Mouse (Mus musculus): ENCODE measurements around the gene Oser1. TPM values are rescaled to one million over a fixed set of nuclear protein-coding genes. Genes with fewer than 3 reads are reported as not detected.

The Oser1 gene
- total RNA-seq, 2 experiments from 2014 or later, result 37.2 to 43.4 TPM

- no peak for DNase-seq
Measured at GRCm38 (mm10) chr2:163359253-163359652, 65.2 kb downstream of the Oser1 start.

- DNase-seq, result no peak
Measured at GRCm38 (mm10) chr2:163358662-163359061, 65.8 kb downstream of the Oser1 start.

- DNase-seq, result no peak
Measured at GRCm38 (mm10) chr2:163356113-163356840, 68.2 kb downstream of the Oser1 start.

Other genes starting within 250 kb of the Oser1 start
- gene Tox2, start 221.6 kb downstream of the Oser1 start, total RNA-seq (2021), result 10 to 100 TPM in 1 of 2 experiments, 1 to 10 TPM in 1; 1.6 to 12.0 TPM
- 1 to 10 TPM; 3.4 to 5.3 TPM for gene Jph2, start 26.7 kb downstream of the Oser1 start, total RNA-seq (2021)
- gene Gdap1l1, start 13.8 kb upstream of the Oser1 start, total RNA-seq (2021), result 1 to 10 TPM; 2.8 to 3.1 TPM
- 10 to 100 TPM; 83.6 to 87.8 TPM for gene Fitm2, start 47.9 kb upstream of the Oser1 start, total RNA-seq (2021)
- gene R3hdml, start 67.6 kb upstream of the Oser1 start, total RNA-seq (2021), result not detected
- gene Hnf4a, start 82.1 kb upstream of the Oser1 start, total RNA-seq (2021), result under 1 TPM in 1 of 2 experiments, not detected in 1; 0.40 TPM
- 10 to 100 TPM; 22.7 to 34.8 TPM for gene Ttpal, start 177.6 kb upstream of the Oser1 start, total RNA-seq (2021)
- gene Serinc3, start 220.4 kb upstream of the Oser1 start, total RNA-seq (2021), result 100 to 1,000 TPM; 565 to 629 TPM
- gene Pkig, start 233.7 kb upstream of the Oser1 start, total RNA-seq (2021), result 10 to 100 TPM; 45.0 to 46.0 TPM

Measured in adrenal gland, postnatal 36 days (tissue).